Mouse (Mus musculus): Measurements from ENCODE around the gene Tsc22d1.

Tsc22d1 gene

GRCm38 (mm10) chr14:76414862-76415780 lies at the start of gene Tsc22d1:
Gene Tsc22d1, plus strand, starts transcription at chr14:76414961.
- DNase-seq (ENCODE audit: extremely low read depth, insufficient read length, low spot score) = no peak

GRCm38 (mm10) chr14:76373638-76374037 lies 41.1 kb upstream of the Tsc22d1 start:
- peak; percentile 45 for DNase-seq (ENCODE audit: extremely low read depth, insufficient read length, low spot score)

GRCm38 (mm10) chr14:76374601-76375000 lies 40.2 kb upstream of the Tsc22d1 start:
- DNase-seq (ENCODE audit: extremely low read depth, insufficient read length, low spot score) = no peak

GRCm38 (mm10) chr14:76376561-76376960 lies 38.2 kb upstream of the Tsc22d1 start:
- DNase-seq (ENCODE audit: extremely low read depth, insufficient read length, low spot score) = no peak

- DNase-seq (ENCODE audit: extremely low read depth, insufficient read length, low spot score) = no peak
Observed at GRCm38 (mm10) chr14:76379411-76379810, 35.4 kb upstream of the Tsc22d1 start.

GRCm38 (mm10) chr14:76388025-76388424 lies 26.7 kb upstream of the Tsc22d1 start:
- no peak for DNase-seq (ENCODE audit: extremely low read depth, insufficient read length, low spot score)

- DNase-seq (ENCODE audit: extremely low read depth, insufficient read length, low spot score) = no peak
Observed at GRCm38 (mm10) chr14:76398251-76398650, 16.5 kb upstream of the Tsc22d1 start.

- no peak for DNase-seq (ENCODE audit: extremely low read depth, insufficient read length, low spot score)
Observed at GRCm38 (mm10) chr14:76402574-76402973, 12.2 kb upstream of the Tsc22d1 start.

- DNase-seq (ENCODE audit: extremely low read depth, insufficient read length, low spot score) = no peak
Observed at GRCm38 (mm10) chr14:76409111-76409510, 5.7 kb upstream of the Tsc22d1 start.

- DNase-seq (ENCODE audit: extremely low read depth, insufficient read length, low spot score) = no peak
Observed at GRCm38 (mm10) chr14:76413773-76414121, 1.0 kb upstream of the Tsc22d1 start.

GRCm38 (mm10) chr14:76414122-76414861 lies 469 bp upstream of the Tsc22d1 start:
- peak; percentile 94 for DNase-seq (ENCODE audit: extremely low read depth, insufficient read length, low spot score)

- DNase-seq (ENCODE audit: extremely low read depth, insufficient read length, low spot score) = peak; percentile 45
Observed at GRCm38 (mm10) chr14:76415781-76416301, 1.1 kb downstream of the Tsc22d1 start.

- no peak for DNase-seq (ENCODE audit: extremely low read depth, insufficient read length, low spot score)
Observed at GRCm38 (mm10) chr14:76416366-76417040, 1.7 kb downstream of the Tsc22d1 start.

GRCm38 (mm10) chr14:76417346-76417745 lies 2.6 kb downstream of the Tsc22d1 start:
- DNase-seq (ENCODE audit: extremely low read depth, insufficient read length, low spot score) = no peak

GRCm38 (mm10) chr14:76420726-76421125 lies 6.0 kb downstream of the Tsc22d1 start:
- no peak for DNase-seq (ENCODE audit: extremely low read depth, insufficient read length, low spot score)

GRCm38 (mm10) chr14:76421162-76421561 lies 6.4 kb downstream of the Tsc22d1 start:
- no peak for DNase-seq (ENCODE audit: extremely low read depth, insufficient read length, low spot score)

GRCm38 (mm10) chr14:76425422-76425821 lies 10.7 kb downstream of the Tsc22d1 start:
- DNase-seq (ENCODE audit: extremely low read depth, insufficient read length, low spot score) = no peak

- no peak for DNase-seq (ENCODE audit: extremely low read depth, insufficient read length, low spot score)
Observed at GRCm38 (mm10) chr14:76425986-76426530, 11.3 kb downstream of the Tsc22d1 start.

- DNase-seq (ENCODE audit: extremely low read depth, insufficient read length, low spot score) = no peak
Observed at GRCm38 (mm10) chr14:76428855-76429254, 14.1 kb downstream of the Tsc22d1 start.

- no peak for DNase-seq (ENCODE audit: extremely low read depth, insufficient read length, low spot score)
Observed at GRCm38 (mm10) chr14:76431918-76432317, 17.2 kb downstream of the Tsc22d1 start.

GRCm38 (mm10) chr14:76432369-76432768 lies 17.6 kb downstream of the Tsc22d1 start:
- DNase-seq (ENCODE audit: extremely low read depth, insufficient read length, low spot score) = no peak

All from 3134 (cell line).